Mouse (Mus musculus) gastrocnemius, adult 8-10 months (tissue): ENCODE results near the gene Cyth3. TPM values are rescaled to one million over a fixed set of nuclear protein-coding genes. Genes with fewer than 3 reads are reported as not detected.
A peak's percentile ranks its signal among the peaks of the same experiment; 100 is the strongest.

Experiments
- DNase-seq, 2 experiments: peaks; one replicate each; pipeline ENCODE4 v3.0.0; 2022; ENCODE audit warnings: low spot score in 2 of 2
- total RNA-seq, 4 experiments: library from RNA; stranded (reverse); gene quantifications; 2 replicates each; pipeline ENCODE4 v1.2.4; 2022

The Cyth3 gene
- total RNA-seq, 4 experiments from 2014 or later, result 5.8 to 10.3 (median 9.2) TPM

DNA sequence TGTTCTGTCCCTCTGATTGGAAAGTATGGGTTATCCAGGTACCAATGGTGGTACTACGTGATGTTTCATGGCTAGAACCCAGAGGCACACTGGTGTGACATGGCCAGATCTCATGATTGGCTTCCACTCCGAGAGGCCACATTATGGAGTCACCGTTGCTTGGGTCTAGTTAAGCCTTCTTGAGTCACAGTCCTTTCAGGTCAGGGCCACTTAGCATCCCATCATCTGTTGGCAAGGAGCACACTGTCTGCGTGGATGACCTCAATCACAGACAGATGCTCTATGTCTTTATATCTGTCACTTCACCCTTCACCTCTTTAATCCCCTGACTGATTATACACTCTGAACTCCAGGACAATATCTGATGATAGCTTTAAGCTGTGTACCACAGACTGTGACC, 6.1 kb upstream of the Cyth3 start:
- DNase-seq, result no peak

DNA sequence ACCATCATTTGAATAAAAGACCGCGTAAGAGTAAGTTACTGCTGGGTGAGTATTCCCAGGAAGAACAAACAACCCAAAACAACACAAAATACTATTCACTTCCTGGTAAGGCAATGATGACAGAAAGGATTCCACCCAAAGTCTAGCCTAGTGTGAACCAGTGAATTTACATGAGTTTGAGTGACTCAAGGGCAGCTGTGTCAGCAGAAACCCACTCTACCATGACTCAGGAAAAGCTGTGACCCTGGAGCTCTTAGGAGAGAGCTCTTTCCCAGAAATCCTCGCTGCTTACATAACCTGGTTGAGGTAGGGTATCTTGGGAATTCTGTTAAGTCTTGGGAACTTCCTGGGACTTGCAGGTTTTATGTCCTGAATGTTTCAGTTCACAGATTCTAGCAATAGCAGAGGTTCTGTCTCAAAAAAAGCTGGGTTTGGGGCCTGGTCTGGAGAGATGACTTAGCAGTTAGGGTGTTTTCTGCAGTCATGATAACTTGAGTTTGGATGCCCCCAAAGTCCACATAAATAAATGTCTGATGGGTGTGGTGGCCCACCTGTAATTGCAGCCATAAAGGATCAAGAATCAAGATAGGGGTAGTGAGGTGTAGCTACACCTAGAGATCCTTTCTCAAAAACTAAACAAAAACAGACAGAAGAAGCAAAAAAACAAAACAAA, 5.5 kb upstream of the Cyth3 start:
- DNase-seq, result no peak

DNA sequence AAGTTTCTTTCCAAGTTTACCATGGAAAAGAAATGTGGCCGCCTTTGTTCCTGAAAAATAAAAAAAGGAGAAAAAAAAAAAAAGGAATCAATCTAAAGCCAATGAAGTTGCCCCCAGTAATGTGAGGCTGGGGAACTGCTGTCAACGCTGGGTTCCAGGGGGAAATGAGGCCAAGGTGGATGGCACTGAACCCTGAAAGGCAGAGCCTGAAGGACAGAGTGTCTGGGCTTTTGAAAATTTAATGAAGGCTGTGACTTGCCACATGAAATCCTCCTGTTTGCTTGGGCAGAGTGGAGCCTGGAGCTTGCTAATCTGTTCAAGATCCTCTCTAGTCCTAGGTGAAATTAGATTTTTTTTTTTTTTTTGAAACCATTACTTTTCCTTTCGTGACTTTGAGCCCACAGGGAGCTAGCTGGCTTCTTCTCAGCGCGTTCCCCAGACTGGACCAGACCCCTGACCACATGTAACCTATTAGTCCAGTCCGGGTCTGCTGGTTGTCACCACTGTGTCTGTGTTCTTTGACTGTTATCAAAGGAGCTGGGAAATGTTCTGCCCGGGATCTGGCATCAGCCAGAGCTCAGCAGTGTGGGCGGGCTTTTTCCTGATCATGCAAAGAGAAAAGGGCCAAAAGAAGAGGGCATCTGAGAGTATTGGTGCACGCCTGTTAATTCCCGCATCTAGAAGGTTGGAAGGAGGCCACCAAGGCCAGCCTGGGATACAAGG, 4.6 kb upstream of the Cyth3 start:
- no peak for DNase-seq

DNA sequence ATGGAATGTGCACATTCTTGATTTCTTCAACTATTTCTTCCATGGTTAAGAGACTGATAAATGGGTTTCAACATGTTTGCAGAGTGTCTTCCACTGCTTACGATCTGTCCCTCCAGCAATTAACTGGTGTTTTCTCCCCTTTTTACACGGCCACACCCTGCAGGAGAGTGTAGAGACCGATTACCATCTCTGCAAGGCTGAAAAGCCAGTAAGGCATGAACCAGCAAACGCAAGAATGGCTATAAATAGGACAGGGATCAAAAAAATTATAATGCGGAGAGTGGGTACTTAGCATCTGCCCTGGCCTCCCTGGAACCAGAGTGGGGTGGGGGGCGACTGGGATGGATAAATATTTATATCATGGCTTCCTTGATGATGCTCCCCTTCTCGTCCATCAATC, 3.7 kb upstream of the Cyth3 start:
- no peak for DNase-seq

- no peak for DNase-seq
These were observed 2.1 kb upstream of the Cyth3 start for GRCm38 (mm10) chr5:143620196-143620595.

DNA sequence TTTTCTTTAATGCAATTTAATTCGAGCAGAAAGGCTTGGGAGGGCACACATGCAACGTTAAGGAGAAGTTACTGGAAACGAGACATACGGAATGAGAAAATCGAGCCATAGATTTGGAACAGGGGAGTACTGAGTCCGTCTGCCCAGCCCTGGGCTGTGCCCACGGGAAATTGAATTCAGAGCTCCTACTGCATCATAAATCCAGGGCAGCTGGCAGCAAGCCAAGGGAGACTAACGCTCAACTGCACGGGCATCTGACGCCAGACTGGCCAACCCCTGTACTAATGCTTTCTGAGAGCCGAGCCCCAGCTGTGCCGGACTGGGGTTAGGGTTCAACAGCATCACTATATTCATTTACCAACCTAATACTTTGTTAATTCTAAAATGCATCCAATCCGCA, 1.3 kb upstream of the Cyth3 start:
- DNase-seq, result peak in 1 of 2 experiments; percentile 31

DNA sequence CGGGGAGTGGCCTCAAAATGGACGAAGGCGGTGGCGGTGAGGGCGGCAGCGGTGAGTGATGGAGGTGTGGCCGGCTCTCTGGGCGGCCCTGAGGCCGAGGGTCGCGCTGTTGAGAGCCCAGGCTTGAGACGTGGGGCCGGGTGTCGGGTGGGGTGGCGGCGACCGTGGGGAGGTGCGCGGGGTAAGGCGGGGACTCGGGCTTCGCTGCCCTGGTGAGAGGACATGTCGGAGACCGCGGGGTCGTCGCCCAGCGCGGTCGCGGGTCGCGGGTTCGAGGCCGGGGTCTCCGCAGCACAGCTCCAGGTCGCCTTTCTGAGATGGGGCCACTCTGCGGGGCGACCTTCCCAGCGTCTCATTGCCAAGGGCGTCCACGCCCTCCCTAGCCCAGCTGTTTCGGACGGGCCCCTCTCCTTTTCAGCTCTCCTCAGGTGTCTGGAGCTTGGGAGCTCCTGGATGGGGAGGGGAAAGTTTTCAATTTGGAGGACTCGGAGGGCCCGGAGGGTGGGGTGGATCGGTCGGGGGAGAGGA, 440 bp downstream of the Cyth3 start:
- no peak for DNase-seq

- no peak for DNase-seq
These were observed 1.4 kb downstream of the Cyth3 start for GRCm38 (mm10) chr5:143623356-143624295.

- DNase-seq, result no peak
These were observed 2.2 kb downstream of the Cyth3 start for GRCm38 (mm10) chr5:143624449-143624848.

DNA sequence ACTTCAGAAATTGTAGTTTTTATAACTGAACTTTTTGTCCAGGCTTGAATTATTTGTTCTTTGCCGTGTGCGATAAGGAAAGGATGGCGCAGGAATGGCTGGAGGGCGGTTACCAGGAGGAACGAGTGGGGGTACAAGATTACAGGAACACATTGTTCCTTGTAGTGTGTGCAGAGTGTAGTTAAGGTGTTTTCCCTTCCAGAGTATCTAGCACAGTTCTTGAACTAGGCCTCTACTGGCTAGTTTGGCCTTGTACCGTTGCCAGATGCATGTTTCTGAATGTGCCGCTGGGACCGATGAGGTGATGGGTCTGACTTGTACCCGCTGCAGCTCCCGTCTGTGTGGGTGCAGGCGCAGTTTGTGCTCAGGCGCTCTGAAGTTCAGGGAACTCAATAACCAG, 3.2 kb downstream of the Cyth3 start:
- no peak for DNase-seq

DNA sequence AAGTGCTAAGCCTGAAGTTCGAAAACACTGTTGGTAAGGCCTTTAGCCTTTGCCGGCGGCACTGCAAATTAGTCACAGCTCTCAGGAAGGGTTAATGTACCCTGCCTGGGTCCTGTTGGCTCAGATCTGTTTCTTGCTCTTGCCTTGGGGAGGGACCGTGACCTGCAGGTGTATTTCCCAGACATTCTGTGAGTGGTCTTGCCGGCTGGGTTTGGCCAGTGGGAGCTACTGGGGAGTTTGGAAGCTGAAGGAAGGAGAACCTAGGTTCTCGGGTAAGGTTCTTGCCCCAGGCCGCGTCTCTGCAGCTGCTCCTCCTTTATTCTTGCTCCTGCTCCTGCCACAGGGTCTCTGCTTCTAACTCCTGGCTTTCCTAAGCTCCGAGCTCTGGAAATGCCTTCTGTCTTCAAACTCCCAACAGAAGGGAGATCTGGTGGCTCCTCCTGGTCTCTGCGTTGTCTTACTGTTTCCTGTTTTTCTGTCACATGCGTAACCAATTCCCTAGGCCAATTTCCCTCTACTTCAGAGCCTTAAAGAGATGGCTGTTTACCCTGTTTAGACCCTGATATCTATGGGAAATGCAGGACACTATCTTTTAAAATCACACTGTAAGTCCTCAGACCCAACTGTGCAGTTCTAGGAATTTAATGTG, 3.8 kb downstream of the Cyth3 start:
- DNase-seq, result no peak

DNA sequence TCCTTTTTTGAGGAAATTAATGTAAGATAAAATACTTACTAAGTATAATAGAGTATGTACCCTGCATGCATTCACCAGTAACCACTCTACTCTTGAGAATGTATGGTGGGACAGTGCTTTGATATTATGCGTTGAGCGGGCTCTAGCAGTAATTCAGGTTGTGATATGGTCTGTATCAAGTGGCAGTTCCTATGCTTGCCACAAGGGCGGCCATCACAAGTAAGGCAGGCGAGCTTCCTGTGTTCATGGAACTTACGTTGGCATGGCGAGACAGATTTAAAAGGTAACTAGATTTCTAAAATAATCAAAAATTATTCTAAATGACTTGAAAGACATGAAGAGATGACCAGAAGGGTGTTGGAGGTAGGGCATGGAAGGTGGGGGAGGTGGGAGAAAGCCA, 5.3 kb downstream of the Cyth3 start:
- DNase-seq, result no peak

DNA sequence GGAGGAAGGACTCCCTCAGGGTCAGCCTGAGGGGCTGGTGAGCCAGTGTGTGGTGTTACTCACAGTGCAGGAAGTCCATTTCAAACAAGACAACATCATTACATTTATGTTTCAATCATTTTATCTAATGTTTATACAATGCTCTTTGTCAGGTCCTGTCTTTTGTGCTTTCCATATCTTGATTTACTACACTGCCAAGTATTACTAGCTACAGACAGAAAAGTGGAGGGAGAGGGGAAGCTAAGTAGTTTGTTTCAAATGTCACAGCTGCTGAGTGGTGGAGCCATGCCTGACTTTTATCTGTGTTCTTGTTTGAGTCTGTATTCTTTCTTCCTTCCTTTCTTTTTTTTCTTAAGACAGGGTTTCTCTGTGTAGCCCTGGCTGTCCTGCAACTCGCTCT, 5.7 kb downstream of the Cyth3 start:
- DNase-seq, result no peak

GRCm38 (mm10) chr5:143629686-143630085, 7.4 kb downstream of the Cyth3 start:
- DNase-seq, result no peak

DNA sequence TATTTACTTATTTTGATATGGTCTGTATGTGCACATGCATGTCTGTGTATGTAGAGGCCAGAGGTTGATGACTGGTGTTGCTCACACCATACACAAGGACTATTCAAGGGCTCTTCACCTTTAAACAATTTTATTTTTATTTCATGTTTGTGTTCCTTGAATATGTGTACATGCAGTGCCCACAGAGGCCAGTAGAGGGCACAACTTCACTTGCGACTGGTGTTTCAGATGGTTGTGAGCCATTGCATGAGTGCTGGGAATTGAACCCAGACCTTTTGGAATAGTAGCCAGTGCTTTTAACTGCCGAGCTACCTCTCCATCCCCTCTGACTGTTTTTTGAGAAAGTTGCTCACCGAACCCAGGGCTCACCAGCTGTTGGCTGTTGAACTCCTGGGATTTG, 8.0 kb downstream of the Cyth3 start:
- no peak for DNase-seq

GRCm38 (mm10) chr5:143630738-143631137, 8.5 kb downstream of the Cyth3 start:
- no peak for DNase-seq

DNA sequence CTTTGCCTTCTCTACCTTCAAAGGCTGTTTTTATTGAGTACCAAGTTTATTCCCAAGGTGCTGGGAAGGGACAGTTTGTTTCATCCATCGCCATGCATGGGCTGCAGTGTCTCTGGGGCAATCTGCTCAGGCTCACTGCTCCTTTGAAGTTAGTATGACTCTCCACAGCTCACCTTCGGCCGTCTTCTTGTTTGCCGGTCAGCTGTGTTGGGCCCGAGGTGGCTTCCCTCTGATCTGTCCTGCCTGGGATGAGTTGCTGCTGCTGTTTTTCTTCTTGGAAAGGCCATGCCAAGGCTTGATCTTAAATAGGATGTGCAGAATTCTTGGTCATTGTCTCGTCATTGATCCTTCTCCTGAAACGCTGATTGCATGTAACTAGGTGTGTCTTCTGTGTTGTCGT, 9.3 kb downstream of the Cyth3 start:
- DNase-seq, result no peak

- peak in 1 of 2 experiments; percentile 52 for DNase-seq
These were observed 10.7 kb downstream of the Cyth3 start for GRCm38 (mm10) chr5:143632674-143633557.

DNA sequence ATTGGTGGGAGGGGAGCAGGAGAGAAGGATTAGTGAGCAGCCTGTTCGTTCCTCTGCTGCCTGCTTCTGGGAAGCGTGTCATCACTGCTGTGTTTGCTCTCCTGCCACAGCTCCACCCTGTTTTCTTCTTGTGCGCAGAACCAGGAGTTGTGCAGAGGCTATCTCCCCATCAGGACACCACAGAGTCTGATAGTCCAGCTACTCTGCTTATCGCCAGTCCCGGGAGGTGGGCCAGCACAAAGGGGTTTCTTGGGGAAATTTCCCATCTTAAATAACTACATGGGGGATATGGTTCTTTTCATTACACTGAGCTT, 11.3 kb downstream of the Cyth3 start:
- DNase-seq, result no peak

- DNase-seq, result no peak
These were observed 11.6 kb downstream of the Cyth3 start for GRCm38 (mm10) chr5:143633877-143634276.
